Mouse (Mus musculus) spleen, adult 2 months (tissue): ENCODE measurements around the gene Inpp4b.

Source experiments
- CTCF ChIP-seq: fragments of 200-500 bp; IDR thresholded peaks from 2 replicates; pipeline ENCODE4 v1.5.1; 2011; ENCODE audit warnings: mild to moderate bottlenecking, inconsistent platforms; ENCODE audit not compliant: insufficient read depth, insufficient read length, insufficient replicate concordance; ENCODE audit errors: extremely low read depth
- POLR2A ChIP-seq: fragments of 200-500 bp; IDR thresholded peaks from 2 replicates; pipeline ENCODE4 v1.6.1; 2011; ENCODE audit warnings: low read depth, low read length, inconsistent platforms

- no peak for TF ChIP-seq POLR2A
- no peak for TF ChIP-seq CTCF
Observed at GRCm38 (mm10) chr8:81522085-81522484, 179.7 kb downstream of the Inpp4b start.
